Comparison of ENCODE assay signal across 15 mouse cellular contexts in genomic region chr1:74298157-74298750, GRCm38 (mm10). TPM values are rescaled to one million over a fixed set of nuclear protein-coding genes. Genes with fewer than 3 reads are reported as not detected.
DNase-seq lines count a peak whose midpoint lies in the region; ATAC-seq lines count a peak whose summit lies in the region.
"Had no signal": no experiment of that assay in that cellular context is flagged by ENCODE, and none has a peak within 500 bp of the region (broad histone marks: within the 10 kb centered on the region; RNA-seq: fewer than 3 reads in every experiment).

No protein-coding gene starts in this region.

- 85% methylated on average over 5 of the region's 5 CpGs for WGBS in heart, embryonic 12.5 days
- 80% methylated on average over 5 of the region's 5 CpGs for WGBS in limb, embryonic 15.5 days
- 87% methylated on average over 5 of the region's 5 CpGs for WGBS in limb, embryonic 10.5 days
- 77% methylated on average over 5 of the region's 5 CpGs for whole genome bisulfite sequencing in embryonic facial prominence, embryonic 13.5 days
- 86% methylated on average over 5 of the region's 5 CpGs for WGBS in liver, embryonic 13.5 days (ENCODE audit: insufficient replicate concordance)

- H3K4me2 ChIP-seq in heart, embryonic 12.5 days, result no peak overlapping the region
- H3K4me2 ChIP-seq in limb, embryonic 15.5 days, result no peak overlapping the region
- no peak overlapping the region for H3K4me2 ChIP-seq in embryonic facial prominence, embryonic 13.5 days
- no peak overlapping the region for H3K4me2 ChIP-seq in liver, embryonic 13.5 days

- no peak for ATAC-seq in heart, embryonic 12.5 days (ENCODE audit: insufficient number of reproducible peaks, low FRiP score)
- ATAC-seq in limb, embryonic 15.5 days (ENCODE audit: insufficient number of reproducible peaks, low FRiP score, low TSS enrichment, low read depth), result no peak
- ATAC-seq in embryonic facial prominence, embryonic 13.5 days (ENCODE audit: insufficient number of reproducible peaks, insufficient read depth, low FRiP score, low TSS enrichment, low read depth), result no peak
- no peak for ATAC-seq in liver, embryonic 13.5 days (ENCODE audit: low read depth)
- ATAC-seq in frontal cortex, adult (ENCODE audit: low TSS enrichment), result no peak
- ATAC-seq: forebrain, embryonic 14.5 days had no signal

- H3K9ac ChIP-seq in heart, embryonic 12.5 days, result peak overlapping the region; percentile 48; the same call in 1 of the 2 replicates
- H3K9ac ChIP-seq in limb, embryonic 15.5 days, result no peak overlapping the region
- H3K9ac ChIP-seq in embryonic facial prominence, embryonic 13.5 days, result 0 out of 2 replicates have a peak overlapping the region, but pooled peaks have one; percentile 1
- H3K9ac ChIP-seq in liver, embryonic 13.5 days, result no peak overlapping the region

- no peak for DNase-seq in heart, adult 18-20 months
- DNase-seq in limb, embryonic 10.5 days (ENCODE audit: low spot score), result no peak
- no peak for DNase-seq in liver, embryonic 13.5 days
- DNase-seq in urinary bladder, postnatal 4 days (ENCODE audit: low spot score in 2 of 2), result no peak
- DNase-seq: kidney, postnatal 14 days; thymus, postnatal 25 days had no signal

- H3K9me3 ChIP-seq in heart, embryonic 12.5 days (replicated peaks), result no peaks in the 10 kb centered on the region
- H3K9me3 ChIP-seq in limb, embryonic 15.5 days, result no peaks in the 10 kb centered on the region
- no peaks in the 10 kb centered on the region for H3K9me3 ChIP-seq in limb, embryonic 10.5 days (replicated peaks)
- no peaks in the 10 kb centered on the region for H3K9me3 ChIP-seq in embryonic facial prominence, embryonic 13.5 days
- H3K9me3 ChIP-seq in liver, embryonic 13.5 days (replicated peaks), result no peaks in the 10 kb centered on the region

- peaks cover 14% of the 10 kb centered on the region for H3K36me3 ChIP-seq in heart, embryonic 12.5 days
- peaks cover 11% of the 10 kb centered on the region for H3K36me3 ChIP-seq in limb, embryonic 15.5 days
- H3K36me3 ChIP-seq in limb, embryonic 10.5 days, result peaks cover 14% of the 10 kb centered on the region
- H3K36me3 ChIP-seq in embryonic facial prominence, embryonic 13.5 days, result peaks cover 11% of the 10 kb centered on the region
- peaks cover 10% of the 10 kb centered on the region for H3K36me3 ChIP-seq in liver, embryonic 13.5 days

- peak overlapping the region; percentile 59 for H3K27ac ChIP-seq in heart, embryonic 12.5 days (ENCODE audit: poor library complexity, severe bottlenecking)
- peak overlapping the region; percentile 97 for H3K27ac ChIP-seq in limb, embryonic 15.5 days
- H3K27ac ChIP-seq in limb, embryonic 10.5 days, result no peak overlapping the region
- no peak overlapping the region for H3K27ac ChIP-seq in embryonic facial prominence, embryonic 13.5 days
- H3K27ac ChIP-seq in liver, embryonic 13.5 days, result peak overlapping the region; percentile 19; the same call in 1 of the 2 replicates

- no peaks in the 10 kb centered on the region for H3K27me3 ChIP-seq in heart, embryonic 12.5 days (replicated peaks)
- H3K27me3 ChIP-seq in limb, embryonic 15.5 days, result no peaks in the 10 kb centered on the region
- no peaks in the 10 kb centered on the region for H3K27me3 ChIP-seq in limb, embryonic 10.5 days (ENCODE audit: low read depth, poor library complexity, severe bottlenecking)
- no peaks in the 10 kb centered on the region for H3K27me3 ChIP-seq in embryonic facial prominence, embryonic 13.5 days
- no peaks in the 10 kb centered on the region for H3K27me3 ChIP-seq in liver, embryonic 13.5 days

- peaks cover 98% of the 10 kb centered on the region for H3K4me1 ChIP-seq in heart, embryonic 12.5 days (replicated peaks)
- H3K4me1 ChIP-seq in limb, embryonic 15.5 days, result peaks cover 78% of the 10 kb centered on the region
- H3K4me1 ChIP-seq in limb, embryonic 10.5 days, result peaks cover 38% of the 10 kb centered on the region
- H3K4me1 ChIP-seq in embryonic facial prominence, embryonic 13.5 days, result peaks cover 54% of the 10 kb centered on the region
- H3K4me1 ChIP-seq in liver, embryonic 13.5 days (replicated peaks), result peaks cover 98% of the 10 kb centered on the region

- no peak overlapping the region for H3K4me3 ChIP-seq in heart, embryonic 12.5 days
- no peak overlapping the region for H3K4me3 ChIP-seq in limb, embryonic 15.5 days
- H3K4me3 ChIP-seq in limb, embryonic 10.5 days, result no peak overlapping the region
- no peak overlapping the region for H3K4me3 ChIP-seq in embryonic facial prominence, embryonic 13.5 days
- H3K4me3 ChIP-seq in liver, embryonic 13.5 days (replicated peaks), result no peak overlapping the region

RNA-seq across cellular contexts. Expression of gene Tmbim1, which starts 7.2 kb away (rescaled TPM):
- polyA plus RNA-seq in heart, embryonic 12.5 days (2016; fragmentation: Nextera tagmentation; extraction: Ambion mirVana), result 41.1 and 42.9 TPM in 2 replicates
- total RNA-seq in heart, adult 18-20 months (2021), result 10 to 100 TPM; 40.2 to 46.3 TPM
- 58.8 and 69.6 TPM in 2 replicates for polyA plus RNA-seq in limb, embryonic 15.5 days (2015; fragmentation: Nextera tagmentation; extraction: Ambion mirVana)
- polyA plus RNA-seq in limb, embryonic 10.5 days (2016; fragmentation: Nextera tagmentation; extraction: Ambion mirVana), result 10.7 and 12.0 TPM in 2 replicates
- 28.4 and 29.4 TPM in 2 replicates for polyA plus RNA-seq in embryonic facial prominence, embryonic 13.5 days (2015; fragmentation: Nextera tagmentation; extraction: Ambion mirVana)
- 15.9 and 18.0 TPM in 2 replicates for polyA plus RNA-seq in liver, embryonic 13.5 days (2015; fragmentation: Nextera tagmentation; extraction: Ambion mirVana)

RNA-seq across cellular contexts. Expression of gene Pnkd, which starts 13.5 kb away (rescaled TPM):
- 215 and 216 TPM in 2 replicates for polyA plus RNA-seq in heart, embryonic 12.5 days (2016; fragmentation: Nextera tagmentation; extraction: Ambion mirVana)
- 100 to 1,000 TPM; 138 to 151 TPM for total RNA-seq in heart, adult 18-20 months (2021)
- 104 and 114 TPM in 2 replicates for polyA plus RNA-seq in limb, embryonic 15.5 days (2015; fragmentation: Nextera tagmentation; extraction: Ambion mirVana)
- polyA plus RNA-seq in limb, embryonic 10.5 days (2016; fragmentation: Nextera tagmentation; extraction: Ambion mirVana), result 113 and 121 TPM in 2 replicates
- polyA plus RNA-seq in embryonic facial prominence, embryonic 13.5 days (2015; fragmentation: Nextera tagmentation; extraction: Ambion mirVana), result 95.1 and 112 TPM in 2 replicates
- polyA plus RNA-seq in liver, embryonic 13.5 days (2015; fragmentation: Nextera tagmentation; extraction: Ambion mirVana), result 36.5 and 39.8 TPM in 2 replicates

RNA-seq across cellular contexts. Expression of gene Aamp, which starts 13.7 kb away (rescaled TPM):
- polyA plus RNA-seq in heart, embryonic 12.5 days (2016; fragmentation: Nextera tagmentation; extraction: Ambion mirVana), result 169 and 171 TPM in 2 replicates
- total RNA-seq in heart, adult 18-20 months (2021), result 100 to 1,000 TPM in 1 of 2 experiments, 10 to 100 TPM in 1; 99.8 to 102 TPM
- polyA plus RNA-seq in limb, embryonic 15.5 days (2015; fragmentation: Nextera tagmentation; extraction: Ambion mirVana), result 232 and 249 TPM in 2 replicates
- polyA plus RNA-seq in limb, embryonic 10.5 days (2016; fragmentation: Nextera tagmentation; extraction: Ambion mirVana), result 263 and 272 TPM in 2 replicates
- polyA plus RNA-seq in embryonic facial prominence, embryonic 13.5 days (2015; fragmentation: Nextera tagmentation; extraction: Ambion mirVana), result 224 and 225 TPM in 2 replicates
- polyA plus RNA-seq in liver, embryonic 13.5 days (2015; fragmentation: Nextera tagmentation; extraction: Ambion mirVana), result 104 and 107 TPM in 2 replicates

RNA-seq across cellular contexts. Expression of gene Gpbar1, which starts 19.9 kb away (rescaled TPM):
- 0.37 and 0.41 TPM in 2 replicates for polyA plus RNA-seq in heart, embryonic 12.5 days (2016; fragmentation: Nextera tagmentation; extraction: Ambion mirVana)
- total RNA-seq in heart, adult 18-20 months (2021), result not detected
- polyA plus RNA-seq in limb, embryonic 15.5 days (2015; fragmentation: Nextera tagmentation; extraction: Ambion mirVana), result 0.18 TPM in 1 of 2 replicates, not detected in the other
- polyA plus RNA-seq in limb, embryonic 10.5 days (2016; fragmentation: Nextera tagmentation; extraction: Ambion mirVana), result 0.26 TPM in 1 of 2 replicates, not detected in the other
- polyA plus RNA-seq in embryonic facial prominence, embryonic 13.5 days (2015; fragmentation: Nextera tagmentation; extraction: Ambion mirVana), result 0.20 and 0.33 TPM in 2 replicates
- 0.64 and 0.75 TPM in 2 replicates for polyA plus RNA-seq in liver, embryonic 13.5 days (2015; fragmentation: Nextera tagmentation; extraction: Ambion mirVana)
- total RNA-seq: adrenal gland, adult 2 months; gastrocnemius, postnatal 4 days; left cerebral cortex, adult 8-10 months; monocyte, adult 5-6 weeks had no signal

Comparison
In these comparisons a context has a peak if more than half of its experiments do, and no peak if none do; other contexts are left out.
1. H3K27ac ChIP-seq: peak in heart, embryonic 12.5 days (single experiment), limb, embryonic 15.5 days (single experiment) and liver, embryonic 13.5 days (single experiment); none in limb, embryonic 10.5 days (single experiment) and embryonic facial prominence, embryonic 13.5 days (single experiment).
2. H3K9ac ChIP-seq: peak in heart, embryonic 12.5 days (single experiment) and embryonic facial prominence, embryonic 13.5 days (single experiment); none in limb, embryonic 15.5 days (single experiment) and liver, embryonic 13.5 days (single experiment).